Mouse (Mus musculus) neural tube, embryonic 11.5 days (tissue): Measurements from ENCODE around the gene Fcho2. TPM values are rescaled to one million over a fixed set of nuclear protein-coding genes. Genes with fewer than 3 reads are reported as not detected.

Source experiments
- polyA plus RNA-seq: library from polyadenylated mRNA; unstranded; fragments of >200 nt; fragmentation: Nextera tagmentation; extraction: Ambion mirVana; gene quantifications from 2 replicates; pipeline ENCODE4 v1.2.1, GENCODE M21; 2014

Gene Fcho2
- polyA plus RNA-seq, 1 experiment from 2014 or later: 24.0 TPM

Other genes starting within 250 kb of the Fcho2 start
- not detected in 2 replicates for gene Tmem174, start 178.0 kb downstream of the Fcho2 start, polyA plus RNA-seq
- not detected in 2 replicates for gene Tmem171, start 120.6 kb downstream of the Fcho2 start, polyA plus RNA-seq
- gene Tnpo1, start 110.9 kb upstream of the Fcho2 start, polyA plus RNA-seq: 60.9 and 67.8 TPM in 2 replicates
- not detected in 2 replicates for gene 1700024P04Rik, start 169.1 kb upstream of the Fcho2 start, polyA plus RNA-seq